Mouse (Mus musculus): Measurements from ENCODE around the gene Lrba. TPM values are rescaled to one million over a fixed set of nuclear protein-coding genes. Genes with fewer than 3 reads are reported as not detected.

Lrba gene
- polyA plus RNA-seq, 1 experiment from 2014 or later: 3.2 TPM

DNA sequence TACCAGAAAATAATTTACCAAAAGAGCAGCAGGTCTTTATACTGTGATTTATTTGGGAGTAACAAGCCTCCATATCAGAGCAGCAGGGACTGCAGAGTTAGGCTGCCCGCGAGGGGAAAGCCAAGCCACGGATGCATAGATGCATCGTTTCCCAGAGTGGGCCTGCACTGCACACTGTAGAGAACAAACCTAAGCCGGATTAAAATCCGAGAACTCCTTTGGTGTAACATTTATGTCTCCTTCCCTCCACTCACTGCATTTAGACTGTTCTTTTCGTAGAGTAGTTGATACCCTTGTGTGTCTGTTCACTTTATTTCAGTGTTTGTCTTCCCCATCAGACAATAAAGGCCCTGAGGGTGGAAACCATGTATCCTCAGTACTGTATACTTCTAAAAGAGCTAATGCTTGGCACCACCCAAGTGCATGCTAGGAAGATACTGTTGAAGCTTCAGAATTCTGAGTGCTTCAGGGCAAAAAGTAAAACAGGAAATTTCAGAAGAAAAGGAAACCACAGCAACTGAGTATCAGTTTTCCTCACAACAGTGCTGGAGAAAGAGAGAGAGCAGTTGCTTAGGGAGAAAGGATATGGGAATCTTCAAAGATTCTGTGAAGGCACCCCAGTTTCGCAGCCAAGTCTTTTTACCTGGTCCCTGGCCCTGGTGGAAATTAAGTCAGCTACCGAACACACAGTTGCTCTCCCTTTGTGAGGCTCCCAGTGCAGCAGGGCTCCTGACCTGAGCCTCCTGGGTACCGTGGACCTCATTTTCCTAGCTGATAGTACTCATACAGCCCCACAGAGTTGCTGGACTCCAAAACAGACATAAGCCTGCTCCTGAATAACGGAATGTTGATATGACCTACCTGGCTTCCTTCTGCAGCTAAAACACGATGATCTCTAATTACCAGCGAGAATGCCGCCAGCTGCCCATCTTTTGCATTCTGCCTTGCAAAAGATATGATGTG is 530.4 kb downstream of the Lrba start:
- Histone ChIP-seq H3K4me1 (0 out of 2 replicates have a peak, but pooled peaks cover 2% of the 10 kb centered on the region), H3K9ac (no peak overlapping the region), H3K36me3 (no peaks in the 10 kb centered on the region), H3K4me2 (no peak overlapping the region), H3K27ac (no peak overlapping the region), H3K4me3 (no peak overlapping the region), H3K27me3 (no peaks in the 10 kb centered on the region), H3K9me3 (no peaks in the 10 kb centered on the region)
- ATAC-seq (ENCODE audit: borderline replicate concordance, extremely low read depth, low FRiP score, low TSS enrichment): no peak
- 72% methylated on average over 14 of the region's 14 CpGs for WGBS

DNA sequence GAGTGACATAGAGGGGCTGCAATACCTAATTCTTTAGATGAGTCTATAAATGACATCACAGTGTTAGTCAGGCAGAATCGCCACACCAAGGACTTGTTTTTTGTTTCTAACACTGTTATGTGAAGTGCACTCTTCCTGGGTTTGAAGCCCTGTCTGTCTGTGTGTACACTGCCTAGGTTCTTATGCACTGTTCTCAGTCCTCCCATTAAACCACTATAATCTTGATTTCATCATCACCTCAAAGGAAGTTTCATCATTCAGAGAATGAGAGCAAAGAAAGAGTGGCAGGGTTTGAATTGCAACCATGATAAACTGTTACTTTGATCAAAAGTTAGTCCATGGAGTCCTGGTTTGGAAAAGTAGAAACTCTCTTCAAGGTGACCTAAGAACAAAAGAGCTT is 532.1 kb downstream of the Lrba start:
- Histone ChIP-seq H3K9ac (no peak overlapping the region), H3K4me2 (no peak overlapping the region), H3K27me3 (no peaks in the 10 kb centered on the region), H3K4me3 (no peak overlapping the region), H3K4me1 (0 out of 2 replicates have a peak, but pooled peaks cover 2% of the 10 kb centered on the region), H3K27ac (no peak overlapping the region), H3K9me3 (no peaks in the 10 kb centered on the region), H3K36me3 (no peaks in the 10 kb centered on the region)
- ATAC-seq (ENCODE audit: borderline replicate concordance, extremely low read depth, low FRiP score, low TSS enrichment): no peak
- WGBS: 74% methylated on average over 1 of the region's 1 CpGs

DNA sequence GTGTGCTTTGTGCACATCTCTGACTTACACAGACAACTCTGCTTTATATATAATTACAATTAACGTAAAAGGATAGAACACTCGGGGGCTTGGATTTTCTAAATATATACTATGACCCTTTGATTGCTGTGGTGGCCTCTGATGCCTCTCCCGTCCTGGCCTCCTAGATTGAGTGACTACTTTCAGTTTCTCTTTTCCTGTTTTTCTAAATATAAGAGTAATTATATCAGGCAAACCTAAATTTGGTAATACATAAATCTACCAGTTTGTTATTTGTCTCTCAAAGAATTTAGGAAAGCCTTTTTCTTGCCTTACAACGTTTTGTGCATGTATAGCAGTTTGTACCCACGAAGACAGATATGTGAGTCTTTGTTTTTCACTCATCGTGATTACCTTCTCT is 534.2 kb downstream of the Lrba start:
- ATAC-seq (ENCODE audit: borderline replicate concordance, extremely low read depth, low FRiP score, low TSS enrichment): no peak
- 70% methylated on average over 6 of the region's 6 CpGs for WGBS
- 0 out of 2 replicates have a peak, but pooled peaks cover 2% of the 10 kb centered on the region for H3K4me1 ChIP-seq
- no peaks in the 10 kb centered on the region for H3K27me3 ChIP-seq
- H3K4me3 ChIP-seq: no peak overlapping the region
- H3K36me3 ChIP-seq: no peaks in the 10 kb centered on the region
- no peak overlapping the region for H3K4me2 ChIP-seq
- H3K9me3 ChIP-seq: no peaks in the 10 kb centered on the region
- H3K27ac ChIP-seq: no peak overlapping the region
- H3K9ac ChIP-seq: no peak overlapping the region

DNA sequence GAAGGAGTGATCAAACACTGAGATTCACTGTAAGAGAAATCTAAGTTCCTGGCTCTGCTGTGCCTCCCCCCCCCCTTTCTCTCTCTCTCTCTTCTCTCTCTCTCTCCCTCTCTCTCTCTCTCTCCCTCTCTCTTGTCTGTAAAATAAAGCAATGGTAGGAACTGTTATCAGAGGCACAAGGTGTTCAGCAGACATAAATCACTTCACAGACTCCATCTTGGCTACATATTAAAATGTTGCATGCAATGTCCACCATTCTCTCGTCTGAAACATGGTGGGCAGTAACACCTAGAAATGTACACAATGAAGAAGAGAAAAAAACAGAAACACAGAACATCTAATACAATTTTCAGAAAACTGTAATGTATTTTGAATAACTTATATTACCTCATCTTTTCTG is 534.9 kb downstream of the Lrba start:
- no peaks in the 10 kb centered on the region for H3K27me3 ChIP-seq
- no peak overlapping the region for H3K27ac ChIP-seq
- WGBS: 54% methylated on average over 1 of the region's 1 CpGs
- no peaks in the 10 kb centered on the region for H3K9me3 ChIP-seq
- H3K4me3 ChIP-seq: no peak overlapping the region
- no peaks in the 10 kb centered on the region for H3K36me3 ChIP-seq
- no peak overlapping the region for H3K9ac ChIP-seq
- no peaks in the 10 kb centered on the region for H3K4me1 ChIP-seq
- ATAC-seq (ENCODE audit: borderline replicate concordance, extremely low read depth, low FRiP score, low TSS enrichment): no peak
- no peak overlapping the region for H3K4me2 ChIP-seq

DNA sequence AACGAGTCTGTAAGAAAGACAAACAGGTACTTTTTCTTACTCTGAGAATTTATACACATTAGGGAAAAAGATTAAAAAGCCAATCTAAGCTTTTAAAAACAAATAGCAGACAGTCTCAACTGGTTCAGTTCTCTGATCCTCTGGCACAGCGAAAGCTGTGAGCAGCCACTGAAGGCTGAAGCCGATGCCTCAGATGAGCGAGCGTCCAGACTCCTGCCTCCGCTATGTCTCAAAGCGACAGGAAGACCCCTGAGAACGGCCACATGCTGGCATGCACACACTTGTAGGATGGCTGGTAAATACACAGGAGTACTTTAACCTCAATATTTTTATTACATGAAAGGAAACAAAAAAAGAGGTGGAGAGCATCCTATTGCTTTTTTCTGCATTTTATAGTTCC is 535.4 kb downstream of the Lrba start:
- no peak for ATAC-seq (ENCODE audit: borderline replicate concordance, extremely low read depth, low FRiP score, low TSS enrichment)
- Histone ChIP-seq H3K27ac (no peak overlapping the region), H3K4me1 (no peaks in the 10 kb centered on the region), H3K27me3 (no peaks in the 10 kb centered on the region), H3K4me2 (no peak overlapping the region), H3K36me3 (no peaks in the 10 kb centered on the region), H3K9me3 (no peaks in the 10 kb centered on the region), H3K4me3 (no peak overlapping the region), H3K9ac (no peak overlapping the region)
- 72% methylated on average over 8 of the region's 8 CpGs for WGBS

DNA sequence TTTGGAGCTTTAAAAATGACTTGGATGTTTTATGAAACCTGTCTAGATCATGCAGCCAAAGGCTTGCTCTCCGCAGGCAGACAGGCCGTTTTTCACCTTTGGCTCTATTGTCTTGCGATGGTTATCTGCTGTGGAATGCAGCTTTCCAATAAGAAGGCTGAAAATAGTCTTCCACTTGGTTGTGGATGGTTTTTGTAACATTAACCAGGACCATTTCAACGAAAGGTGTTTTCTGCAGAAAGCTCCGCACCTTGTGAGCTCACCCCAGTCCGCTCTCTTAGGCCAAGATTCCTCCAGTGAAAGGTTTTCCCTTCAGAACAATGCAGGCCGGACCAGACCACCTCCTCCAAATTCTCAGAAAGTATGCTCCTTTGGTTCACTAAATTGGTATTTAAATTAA is 536.0 kb downstream of the Lrba start:
- Histone ChIP-seq H3K4me2 (no peak overlapping the region), H3K9me3 (no peaks in the 10 kb centered on the region), H3K4me3 (no peak overlapping the region), H3K9ac (no peak overlapping the region), H3K36me3 (no peaks in the 10 kb centered on the region), H3K27me3 (no peaks in the 10 kb centered on the region), H3K27ac (no peak overlapping the region), H3K4me1 (no peaks in the 10 kb centered on the region)
- no peak for ATAC-seq (ENCODE audit: borderline replicate concordance, extremely low read depth, low FRiP score, low TSS enrichment)
- WGBS: 79% methylated on average over 7 of the region's 7 CpGs

DNA sequence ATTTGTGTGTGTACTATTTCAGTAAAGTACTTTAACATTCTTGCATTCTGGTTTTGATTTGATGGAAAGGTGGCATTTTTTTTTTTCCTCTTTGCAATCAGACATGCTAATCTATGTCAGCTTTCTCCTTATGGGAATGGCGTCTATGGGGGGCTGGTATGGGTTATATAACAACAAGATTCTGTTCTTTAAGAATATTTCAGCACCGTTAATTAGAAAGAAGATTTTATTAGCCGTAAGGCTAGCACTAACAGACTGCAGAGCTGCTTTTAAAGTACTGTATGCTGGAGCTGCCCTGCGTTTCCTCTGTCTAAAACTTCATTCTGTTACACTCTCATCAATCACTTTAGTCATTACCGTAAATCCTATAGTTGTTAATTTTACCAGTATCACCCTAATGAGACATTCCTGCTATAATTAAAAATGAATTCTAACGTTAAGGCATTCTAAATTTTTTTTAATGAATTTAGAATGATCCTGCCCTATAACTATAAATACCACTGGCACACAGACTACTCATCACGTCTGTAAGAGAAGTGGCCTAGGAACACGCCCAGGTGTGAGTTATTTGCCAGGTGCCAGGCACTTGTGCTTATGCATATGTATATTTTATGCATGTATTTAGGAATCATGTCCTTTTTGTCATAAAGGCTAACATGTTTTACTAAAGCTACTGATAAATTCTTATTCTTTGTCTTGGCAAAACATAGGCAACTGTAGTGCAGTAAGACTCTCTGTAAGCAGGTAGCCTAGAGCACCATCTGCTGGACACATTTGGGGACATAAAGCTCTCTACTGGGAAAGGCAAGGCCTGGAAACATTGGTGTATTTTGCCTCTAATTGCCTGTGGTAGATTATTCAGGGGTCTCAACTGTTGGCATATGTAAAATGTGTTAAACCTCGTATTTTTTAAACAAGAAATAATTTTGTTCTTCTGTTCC is 536.9 kb downstream of the Lrba start:
- no peak overlapping the region for H3K9ac ChIP-seq
- no peaks in the 10 kb centered on the region for H3K36me3 ChIP-seq
- H3K4me2 ChIP-seq: no peak overlapping the region
- no peaks in the 10 kb centered on the region for H3K4me1 ChIP-seq
- WGBS: 65% methylated on average over 9 of the region's 9 CpGs
- no peak overlapping the region for H3K4me3 ChIP-seq
- H3K27me3 ChIP-seq: no peaks in the 10 kb centered on the region
- no peaks in the 10 kb centered on the region for H3K9me3 ChIP-seq
- no peak for ATAC-seq (ENCODE audit: borderline replicate concordance, extremely low read depth, low FRiP score, low TSS enrichment)
- no peak overlapping the region for H3K27ac ChIP-seq

DNA sequence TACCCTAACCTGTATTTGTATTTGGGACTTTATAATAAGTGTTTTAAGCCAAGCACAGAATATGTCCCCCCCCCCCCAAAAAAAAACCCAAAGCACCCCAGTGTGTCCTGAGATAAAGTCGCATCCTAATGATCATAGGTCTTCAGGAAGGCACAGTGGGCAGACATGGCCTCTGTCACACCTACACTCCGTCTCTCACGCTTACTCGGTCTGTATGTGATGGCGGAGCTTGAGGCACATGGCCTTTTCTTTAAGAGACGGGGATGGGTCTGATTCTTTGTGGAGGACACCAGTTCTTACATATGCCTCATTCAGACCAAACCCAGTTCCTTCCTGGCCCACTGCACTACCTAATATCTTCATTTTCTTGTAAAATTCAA is 537.5 kb downstream of the Lrba start:
- no peak overlapping the region for H3K4me3 ChIP-seq
- H3K9me3 ChIP-seq: no peaks in the 10 kb centered on the region
- H3K27ac ChIP-seq: no peak overlapping the region
- H3K36me3 ChIP-seq: no peaks in the 10 kb centered on the region
- H3K4me2 ChIP-seq: no peak overlapping the region
- ATAC-seq (ENCODE audit: borderline replicate concordance, extremely low read depth, low FRiP score, low TSS enrichment): no peak
- no peaks in the 10 kb centered on the region for H3K27me3 ChIP-seq
- WGBS: 90% methylated on average over 6 of the region's 6 CpGs
- H3K4me1 ChIP-seq: no peaks in the 10 kb centered on the region
- no peak overlapping the region for H3K9ac ChIP-seq

DNA sequence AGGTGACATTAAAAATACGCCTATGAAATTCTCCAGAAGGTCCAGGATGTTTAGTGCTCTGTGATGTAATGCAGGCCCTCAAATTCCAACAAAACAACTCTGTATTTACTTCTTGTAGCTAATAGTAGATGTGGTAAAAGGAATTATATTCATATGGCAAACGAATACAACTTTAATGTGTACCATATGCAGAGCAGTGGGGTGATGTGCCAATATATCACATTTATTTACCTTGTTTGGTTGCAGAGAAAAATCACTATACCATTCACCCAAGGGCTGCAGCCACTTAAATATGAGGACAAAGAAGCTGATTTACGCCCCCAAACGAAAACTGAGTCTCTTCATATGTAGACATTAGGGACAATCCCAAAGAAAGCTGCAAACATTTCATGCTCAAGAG is 538.0 kb downstream of the Lrba start:
- Histone ChIP-seq H3K9ac (no peak overlapping the region), H3K27ac (no peak overlapping the region), H3K27me3 (no peaks in the 10 kb centered on the region), H3K4me3 (no peak overlapping the region), H3K4me2 (no peak overlapping the region), H3K4me1 (no peaks in the 10 kb centered on the region), H3K36me3 (no peaks in the 10 kb centered on the region), H3K9me3 (no peaks in the 10 kb centered on the region)
- ATAC-seq (ENCODE audit: borderline replicate concordance, extremely low read depth, low FRiP score, low TSS enrichment): no peak
- 88% methylated on average over 4 of the region's 4 CpGs for WGBS

DNA sequence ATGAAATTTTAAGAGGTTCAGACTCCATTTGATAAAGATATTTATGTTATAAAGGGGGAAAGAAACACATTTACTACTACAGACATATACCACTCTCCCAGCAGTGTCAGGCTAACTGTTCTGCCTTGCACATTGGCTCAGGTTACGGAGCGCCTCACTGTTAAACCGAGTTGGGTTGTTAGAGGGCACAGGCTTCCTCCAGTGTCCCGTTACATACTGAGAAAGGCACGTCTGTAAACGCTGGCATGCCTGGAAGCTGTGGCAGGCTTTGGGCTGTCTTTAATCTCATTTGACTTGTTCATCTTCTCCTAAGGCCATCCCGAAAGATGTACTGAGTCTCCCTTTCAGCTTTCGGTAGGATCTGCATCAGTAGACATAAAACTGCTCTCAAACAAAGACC is 544.1 kb downstream of the Lrba start:
- no peak overlapping the region for H3K27ac ChIP-seq
- no peak overlapping the region for H3K9ac ChIP-seq
- no peak for ATAC-seq (ENCODE audit: borderline replicate concordance, extremely low read depth, low FRiP score, low TSS enrichment)
- H3K4me1 ChIP-seq: 0 out of 2 replicates have a peak, but pooled peaks cover 5% of the 10 kb centered on the region
- no peaks in the 10 kb centered on the region for H3K9me3 ChIP-seq
- H3K27me3 ChIP-seq: no peaks in the 10 kb centered on the region
- WGBS: 32% methylated on average over 8 of the region's 8 CpGs
- no peak overlapping the region for H3K4me3 ChIP-seq
- no peaks in the 10 kb centered on the region for H3K36me3 ChIP-seq
- H3K4me2 ChIP-seq: no peak overlapping the region

DNA sequence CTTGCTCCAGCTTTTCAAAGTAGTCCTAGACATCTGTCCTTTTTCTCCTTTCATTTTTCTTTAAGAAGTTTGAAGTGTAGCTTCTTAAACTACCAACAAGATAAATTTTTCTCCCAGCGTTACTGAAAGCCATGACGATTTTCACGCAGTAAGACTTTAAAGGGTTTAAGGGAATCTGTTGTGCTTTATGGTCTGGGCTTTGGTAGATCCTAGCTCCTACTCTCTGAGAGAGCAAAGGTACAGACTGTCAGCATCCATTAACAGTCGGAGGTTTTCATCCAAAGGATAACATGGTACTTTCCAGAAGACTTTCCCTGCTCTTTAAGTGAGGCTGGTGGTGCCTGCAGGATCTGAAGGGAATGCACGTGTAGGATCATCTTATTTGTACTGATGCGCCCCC is 544.5 kb downstream of the Lrba start:
- no peaks in the 10 kb centered on the region for H3K36me3 ChIP-seq
- H3K27ac ChIP-seq: no peak overlapping the region
- H3K27me3 ChIP-seq: no peaks in the 10 kb centered on the region
- no peak overlapping the region for H3K4me3 ChIP-seq
- WGBS: 58% methylated on average over 6 of the region's 6 CpGs
- no peak overlapping the region for H3K4me2 ChIP-seq
- 0 out of 2 replicates have a peak, but pooled peaks cover 5% of the 10 kb centered on the region for H3K4me1 ChIP-seq
- H3K9me3 ChIP-seq: no peaks in the 10 kb centered on the region
- no peak overlapping the region for H3K9ac ChIP-seq
- ATAC-seq (ENCODE audit: borderline replicate concordance, extremely low read depth, low FRiP score, low TSS enrichment): no peak
